Mouse (Mus musculus) cerebral cortex, adult 2 months (tissue): Measurements from ENCODE around the gene Sapcd2.

Experiments used
- WGBS: fragments of 180-500 bp; shearing (Covaris S2); methylation state at CpG from one replicate; pipeline ENCODE4 v1.1.7; 2018; 5-methylcytosine and 5-hydroxymethylcytosine counted together

The Sapcd2 gene

DNA sequence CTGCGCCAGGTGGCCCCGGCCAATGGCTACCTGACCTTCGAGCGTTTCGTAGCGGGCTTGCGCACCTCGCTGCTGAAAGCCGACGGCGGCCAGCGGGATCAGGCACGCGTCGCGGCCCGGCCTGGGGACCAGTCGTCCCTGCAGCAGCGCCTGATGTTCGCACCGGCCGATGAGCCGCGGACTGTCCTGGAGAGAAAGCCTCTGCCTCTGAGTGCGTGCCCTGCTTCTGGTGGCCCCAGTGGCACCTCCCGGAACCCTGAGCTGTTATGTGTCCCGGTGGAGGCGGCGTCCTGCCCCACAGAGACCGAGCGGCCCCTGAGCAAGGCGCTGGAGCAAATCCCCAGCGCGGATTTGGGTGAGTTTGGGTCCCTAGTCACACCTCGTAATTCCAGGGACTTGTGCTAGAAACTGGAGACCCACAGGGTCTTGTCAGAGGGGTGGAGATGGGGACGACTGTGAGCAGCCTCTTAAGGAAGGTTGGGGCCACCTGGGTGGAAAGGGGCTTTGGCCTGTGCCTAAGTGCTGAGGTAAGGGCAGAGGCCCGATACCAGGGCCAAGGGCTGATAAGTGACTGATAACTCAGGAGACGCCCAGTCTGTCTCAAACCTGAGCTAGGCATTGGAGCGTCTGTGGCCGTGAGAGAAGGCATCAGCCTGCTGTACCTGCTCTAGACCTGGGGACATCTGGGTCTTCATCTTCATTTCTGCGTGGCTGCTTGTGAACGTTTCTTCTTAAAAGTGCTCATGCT, 697 bp downstream of the Sapcd2 start:
- WGBS, result 7% methylated on average over 42 of the region's 42 CpGs

DNA sequence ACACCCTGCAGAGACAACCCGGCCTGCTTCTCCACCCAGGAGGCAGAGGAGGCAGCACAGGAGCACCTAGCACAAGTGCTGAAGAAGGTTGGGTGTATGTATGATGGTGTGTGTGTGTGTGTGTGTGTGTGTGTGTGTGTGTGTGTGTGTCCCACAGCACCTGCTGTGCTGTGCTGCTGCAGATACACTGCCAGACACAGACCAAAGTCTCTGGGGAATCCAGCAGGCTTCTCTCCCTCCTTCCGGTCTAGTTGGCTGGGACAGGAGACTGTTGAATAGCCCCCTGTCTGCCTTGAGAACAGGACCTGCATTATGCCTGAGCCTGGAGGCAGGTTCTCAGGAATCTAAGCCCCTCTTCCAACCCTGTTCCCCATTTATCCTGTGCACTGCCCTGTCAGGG, 1.3 kb downstream of the Sapcd2 start:
- WGBS, result 43% methylated on average over 2 of the region's 2 CpGs

DNA sequence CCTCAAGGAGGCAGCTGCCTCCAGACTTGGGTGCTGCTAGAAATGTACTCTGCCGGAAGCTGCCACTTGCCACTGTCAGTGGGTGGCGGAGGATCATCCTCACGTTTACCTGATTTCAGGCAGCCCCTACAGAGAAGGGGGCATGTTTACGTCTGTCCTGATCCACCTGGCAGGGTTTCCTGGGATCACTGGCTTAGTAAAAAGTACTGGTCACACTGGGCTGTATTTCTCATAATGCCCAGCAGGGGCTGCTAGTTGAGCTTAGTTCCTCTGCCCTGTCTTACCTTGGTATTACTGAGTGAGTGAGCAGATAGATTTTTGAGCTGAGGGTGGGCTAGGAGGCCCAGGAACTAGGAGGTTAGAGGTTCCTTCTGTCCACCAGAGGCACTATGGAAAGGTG, 4.5 kb downstream of the Sapcd2 start:
- WGBS, result 59% methylated on average over 4 of the region's 4 CpGs

DNA sequence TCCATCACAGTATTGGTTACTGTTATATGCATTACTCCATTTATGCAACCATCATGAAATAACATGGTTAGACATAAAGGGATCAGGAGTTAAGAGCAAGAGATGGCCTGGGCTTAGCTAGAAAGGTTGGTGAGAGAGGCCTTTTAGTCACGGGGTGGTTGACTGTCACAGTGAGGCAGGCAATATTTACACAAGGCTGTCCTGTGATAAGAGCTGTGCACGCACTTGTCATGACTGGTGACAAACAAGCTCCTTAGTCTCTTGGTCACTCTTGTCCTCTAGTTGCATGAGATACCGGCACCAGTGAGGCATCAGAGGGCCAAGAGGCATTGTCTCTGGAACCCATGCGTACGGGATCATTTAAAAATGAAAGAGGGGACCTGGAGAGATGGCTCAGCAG, 12.4 kb downstream of the Sapcd2 start:
- 95% methylated on average over 5 of the region's 5 CpGs for WGBS

DNA sequence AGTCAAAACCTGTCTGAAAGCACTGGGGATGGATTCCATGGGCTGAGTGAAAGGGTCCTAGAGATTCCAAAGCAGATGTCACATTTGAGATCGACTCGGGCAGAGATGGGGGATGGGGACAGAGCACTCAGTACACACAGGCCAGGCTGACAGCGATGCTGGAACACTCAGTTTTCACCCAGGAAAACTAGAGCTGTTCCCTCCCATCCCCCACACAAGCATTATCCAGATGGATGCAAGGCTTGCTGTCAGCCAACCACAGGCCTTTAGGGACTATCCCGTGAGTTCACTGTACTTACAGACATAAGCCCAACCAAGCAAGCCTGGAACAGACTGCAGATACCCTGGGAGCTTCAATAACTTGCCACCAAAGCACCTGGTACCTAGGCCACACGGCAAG, 19.1 kb downstream of the Sapcd2 start:
- WGBS, result 84% methylated on average over 5 of the region's 5 CpGs

DNA sequence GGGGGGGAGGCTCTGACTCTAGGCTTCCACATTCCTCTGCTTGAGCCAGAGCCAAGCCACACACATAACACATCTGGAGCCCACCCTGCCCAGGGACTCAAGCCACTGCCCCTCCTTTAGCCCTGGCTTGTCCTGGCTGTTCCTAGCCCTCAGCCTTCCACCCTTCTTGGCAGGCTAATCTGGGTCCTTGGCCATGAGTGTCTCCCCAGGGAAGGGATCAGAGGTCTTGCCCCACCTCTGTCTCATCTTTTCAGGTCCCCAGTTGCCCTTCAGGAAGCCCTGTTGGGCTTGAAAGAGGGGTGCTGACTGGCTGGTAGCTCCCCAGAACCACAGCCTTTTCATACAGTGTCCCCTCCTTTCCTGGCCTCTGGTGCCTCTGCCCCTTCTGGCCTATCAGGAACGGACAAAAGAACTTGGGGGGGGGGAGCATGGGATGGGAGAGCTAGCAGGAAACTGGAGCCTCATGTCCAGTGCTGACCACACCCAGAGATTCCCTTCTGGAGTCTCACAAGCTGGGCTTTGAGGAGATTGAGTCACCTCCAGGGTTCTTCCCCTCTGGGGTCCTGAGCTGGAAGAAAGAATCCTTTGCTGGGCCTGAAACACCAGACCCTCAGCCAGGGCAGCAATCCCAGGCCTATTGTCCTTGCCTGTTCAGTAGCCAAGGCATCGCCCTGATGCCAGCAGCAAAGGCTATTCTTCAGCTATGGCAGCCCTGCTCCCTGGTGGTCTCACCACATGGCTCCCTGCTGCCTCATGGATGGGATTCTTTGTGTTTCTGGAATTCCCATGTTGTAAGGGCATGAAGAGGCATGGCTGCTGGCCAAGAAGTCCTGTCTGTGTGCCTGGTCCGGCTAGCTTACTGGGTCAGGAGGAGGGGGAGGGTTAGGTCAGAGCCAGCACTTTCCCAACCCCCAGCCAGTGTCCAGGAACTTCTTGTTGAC, 22.4 kb downstream of the Sapcd2 start:
- 52% methylated on average over 3 of the region's 3 CpGs for WGBS

DNA sequence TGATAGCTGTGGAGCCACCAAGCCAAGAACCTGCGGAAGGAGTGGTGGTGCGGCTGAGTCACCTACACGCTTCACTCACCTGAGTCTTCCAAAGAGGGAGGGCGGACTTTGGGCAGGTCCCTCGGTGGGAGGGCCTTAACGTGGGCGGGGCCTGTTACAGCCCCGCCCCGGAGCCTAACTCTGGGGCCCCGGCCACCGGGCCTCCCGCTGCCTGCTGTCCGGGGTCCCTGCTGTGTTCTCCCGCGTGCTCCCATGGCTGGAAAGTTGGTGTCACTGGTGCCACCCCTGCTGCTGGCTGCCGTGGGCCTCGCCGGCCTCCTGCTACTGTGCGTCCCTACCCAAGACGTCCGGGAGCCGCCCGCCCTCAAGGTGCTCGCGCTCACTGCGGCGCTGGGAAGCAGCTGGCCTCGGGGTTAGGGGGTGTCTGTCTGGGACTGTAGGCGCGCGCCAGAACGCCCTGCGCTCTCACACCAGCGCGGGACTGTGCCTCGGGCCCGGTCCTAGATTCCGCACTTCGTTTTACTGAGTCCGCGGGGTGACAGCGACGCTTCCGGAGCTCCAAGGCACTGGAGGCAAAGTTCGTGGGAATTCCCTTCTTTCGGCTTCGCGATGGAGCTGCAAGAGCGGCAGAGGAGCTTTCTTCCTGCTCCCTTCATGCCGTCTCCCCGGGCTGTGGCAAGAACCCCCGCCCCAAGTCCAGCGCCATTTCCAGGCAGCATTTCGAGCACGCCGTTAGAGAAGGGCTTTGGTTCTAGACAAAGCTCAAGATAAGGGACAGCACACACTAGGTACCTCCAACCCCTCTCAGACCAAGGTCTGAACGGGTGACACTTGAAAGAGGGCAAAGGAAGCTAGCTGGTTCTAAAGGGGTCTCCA, 23.8 kb downstream of the Sapcd2 start, which contains the start of gene Entpd2:
Gene Entpd2, plus strand, starts transcription at position 154 of the 876 bp plus-strand sequence.
- WGBS, result 5% methylated on average over 57 of the region's 57 CpGs

DNA sequence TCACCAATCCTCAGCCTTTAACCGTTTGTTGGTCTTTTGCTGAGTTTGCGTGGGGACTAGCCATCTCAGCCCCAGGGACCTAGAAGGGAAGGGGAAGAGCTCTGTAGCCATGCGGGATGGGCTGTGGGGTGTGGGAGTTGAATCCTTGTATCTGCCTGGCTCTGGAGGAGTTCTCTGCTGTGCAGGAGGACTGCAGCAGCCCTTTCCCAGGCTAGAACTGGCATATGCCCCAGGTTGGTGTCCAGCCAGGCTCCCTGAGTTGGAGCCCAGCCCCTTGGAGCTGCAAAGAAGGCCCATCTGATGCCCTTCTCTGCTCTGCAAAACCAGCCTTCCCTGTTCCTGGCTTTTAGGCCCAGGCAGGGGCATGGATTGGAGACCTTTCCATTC, 24.5 kb downstream of the Sapcd2 start:
- 63% methylated on average over 3 of the region's 3 CpGs for WGBS

DNA sequence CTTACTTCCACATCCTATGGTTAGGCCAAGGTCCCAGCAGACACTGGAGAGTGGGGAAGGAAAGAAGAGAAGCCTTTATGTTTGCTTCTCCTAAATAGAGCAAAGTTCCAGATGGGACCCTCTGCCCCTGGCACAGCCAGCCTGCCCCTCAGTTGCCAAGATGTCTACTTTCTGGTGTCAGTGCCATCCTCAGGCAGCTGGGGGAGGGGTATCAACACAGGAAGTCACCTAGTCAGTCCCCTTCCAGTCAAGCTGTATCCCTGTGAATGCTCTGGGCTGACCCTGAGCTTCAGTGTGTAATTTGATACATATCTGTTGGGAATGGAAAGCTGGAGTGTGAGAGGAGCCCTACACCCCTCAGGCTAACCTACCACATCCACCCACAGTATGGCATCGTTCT, 24.9 kb downstream of the Sapcd2 start:
- 83% methylated on average over 1 of the region's 1 CpGs for WGBS

DNA sequence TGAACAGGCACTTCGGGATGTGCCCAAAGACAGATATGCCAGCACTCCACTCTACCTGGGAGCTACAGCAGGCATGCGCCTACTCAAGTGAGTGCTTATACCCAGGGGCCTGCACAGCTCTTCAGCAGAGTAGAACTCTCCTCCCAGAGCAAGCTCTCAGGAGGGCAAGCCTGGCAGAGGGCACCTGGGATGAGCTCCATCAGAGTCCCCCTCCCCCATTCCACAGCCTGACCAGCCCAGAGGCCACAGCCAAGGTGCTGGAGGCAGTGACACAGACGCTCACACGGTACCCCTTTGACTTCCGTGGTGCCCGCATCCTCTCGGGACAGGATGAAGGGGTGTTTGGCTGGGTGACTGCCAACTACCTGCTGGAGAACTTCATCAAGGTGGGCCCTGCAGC, 25.9 kb downstream of the Sapcd2 start:
- 94% methylated on average over 7 of the region's 7 CpGs for WGBS

DNA sequence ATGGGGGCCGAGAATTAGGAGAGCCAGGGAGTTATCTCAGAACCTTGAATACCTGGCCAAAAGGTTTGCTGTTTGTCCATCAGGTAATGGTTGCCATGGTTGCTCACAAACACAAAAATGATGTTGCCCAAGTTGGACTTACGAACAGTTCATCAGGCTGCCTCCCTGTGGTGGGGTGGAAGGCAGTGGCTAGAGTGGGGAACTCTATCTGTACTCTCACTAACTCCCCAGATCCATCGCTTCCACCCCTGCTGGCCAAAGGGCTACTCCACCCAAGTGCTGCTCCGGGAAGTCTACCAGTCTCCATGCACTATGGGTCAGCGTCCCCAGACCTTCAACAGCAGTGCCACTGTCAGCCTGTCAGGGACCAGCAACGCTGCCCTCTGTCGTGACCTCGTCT, 26.9 kb downstream of the Sapcd2 start, which contains the start of gene Npdc1:
Gene Npdc1, plus strand, starts transcription at position 301 of the 400 bp plus-strand sequence.
- 87% methylated on average over 8 of the region's 8 CpGs for WGBS

DNA sequence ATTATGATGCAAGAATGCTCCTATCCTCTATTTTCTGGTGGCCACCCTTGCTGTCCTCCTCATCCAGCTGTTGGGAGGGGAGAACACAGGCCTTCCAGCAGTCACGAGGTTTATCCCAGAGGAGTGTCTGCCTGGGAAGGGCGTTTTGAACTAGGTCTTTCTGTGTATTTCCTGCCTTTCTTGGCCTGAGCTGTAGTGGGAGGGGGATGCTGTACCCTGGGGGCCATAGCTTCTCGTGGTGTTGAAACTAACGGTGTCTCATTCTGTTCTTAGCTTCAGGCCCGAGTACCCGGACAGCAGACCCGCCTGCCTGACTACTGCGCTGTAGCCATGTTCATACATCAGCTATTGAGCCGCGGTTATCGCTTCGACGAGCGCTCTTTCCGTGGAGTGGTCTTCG, 28.2 kb downstream of the Sapcd2 start:
- 24% methylated on average over 16 of the region's 16 CpGs for WGBS

DNA sequence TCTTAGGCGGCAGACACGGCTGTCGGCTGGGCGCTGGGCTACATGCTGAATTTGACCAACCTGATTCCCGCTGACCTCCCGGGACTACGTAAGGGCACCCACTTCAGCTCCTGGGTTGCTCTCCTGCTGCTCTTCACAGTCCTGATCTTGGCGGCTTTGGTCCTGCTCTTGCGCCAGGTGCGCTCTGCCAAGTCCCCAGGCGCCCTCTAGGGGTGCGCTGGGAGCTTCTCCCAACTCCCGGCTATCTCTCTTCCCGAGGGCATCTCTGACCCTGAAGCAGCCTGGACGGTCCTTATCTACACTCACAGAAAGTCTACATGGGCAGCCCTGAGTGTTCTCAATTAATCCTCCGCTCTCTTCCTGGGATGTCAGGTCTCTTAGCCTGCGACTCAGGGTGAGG, 28.6 kb downstream of the Sapcd2 start:
- whole genome bisulfite sequencing, result 4% methylated on average over 17 of the region's 17 CpGs

DNA sequence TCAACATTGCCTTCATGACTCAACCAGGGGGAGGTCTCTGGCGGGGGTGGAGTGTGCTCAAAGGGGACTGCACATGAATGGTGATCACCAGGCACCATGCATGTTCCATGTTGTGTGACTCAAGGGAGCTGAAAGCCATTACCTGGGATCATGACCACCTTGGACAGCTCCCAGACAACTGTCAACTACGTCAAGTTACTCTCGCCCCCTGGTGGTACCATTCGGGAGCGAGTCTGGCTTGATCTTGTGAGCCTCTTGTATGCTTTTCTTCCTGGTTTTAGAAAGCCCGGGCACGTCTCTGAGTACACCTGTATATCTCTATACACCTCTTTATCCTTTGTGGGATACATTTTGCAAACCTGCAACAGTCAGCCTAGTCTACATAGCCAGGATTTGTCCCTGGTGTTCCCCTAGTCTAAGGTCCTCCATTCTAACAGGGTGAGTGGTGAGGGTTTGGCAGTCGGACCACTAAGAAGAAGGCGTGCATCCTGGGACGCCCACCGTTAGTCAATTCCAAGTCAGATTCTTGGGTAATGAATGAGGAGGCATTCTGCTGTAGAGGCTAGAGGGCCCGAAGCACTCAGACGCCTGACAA, 30.4 kb downstream of the Sapcd2 start:
- WGBS, result 2% methylated on average over 13 of the region's 13 CpGs

DNA sequence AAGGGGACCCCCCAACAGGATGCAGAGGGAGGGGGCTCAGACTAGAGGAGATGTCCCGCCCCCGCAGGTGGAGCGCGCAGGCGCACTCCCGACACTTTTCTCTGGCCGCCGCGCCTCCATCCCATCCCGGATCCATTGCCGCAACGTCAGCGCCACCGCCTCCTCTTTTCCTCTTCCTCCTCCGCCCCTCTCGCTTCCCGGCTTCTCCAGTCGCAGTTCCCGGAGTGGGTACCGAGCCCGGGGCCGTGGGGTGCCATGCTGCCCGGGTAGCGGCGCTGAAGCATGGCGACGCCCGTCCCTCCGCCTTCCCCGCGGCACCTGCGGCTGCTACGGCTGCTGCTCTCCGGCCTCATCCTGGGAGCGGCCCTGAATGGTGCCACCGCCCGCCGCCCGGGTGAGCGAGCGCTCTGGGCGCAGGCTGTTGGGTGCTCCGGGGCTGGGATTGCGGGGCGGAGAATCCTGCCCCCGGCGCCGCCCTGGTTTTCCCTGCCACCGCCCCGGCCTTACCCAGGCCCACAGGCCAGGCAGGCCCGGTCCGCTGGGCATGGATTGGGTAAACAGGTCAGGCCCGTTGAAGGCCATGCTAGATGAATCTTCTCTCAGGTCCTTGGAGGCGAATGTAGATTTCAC, 31.0 kb downstream of the Sapcd2 start:
- 1% methylated on average over 53 of the region's 54 CpGs for WGBS

DNA sequence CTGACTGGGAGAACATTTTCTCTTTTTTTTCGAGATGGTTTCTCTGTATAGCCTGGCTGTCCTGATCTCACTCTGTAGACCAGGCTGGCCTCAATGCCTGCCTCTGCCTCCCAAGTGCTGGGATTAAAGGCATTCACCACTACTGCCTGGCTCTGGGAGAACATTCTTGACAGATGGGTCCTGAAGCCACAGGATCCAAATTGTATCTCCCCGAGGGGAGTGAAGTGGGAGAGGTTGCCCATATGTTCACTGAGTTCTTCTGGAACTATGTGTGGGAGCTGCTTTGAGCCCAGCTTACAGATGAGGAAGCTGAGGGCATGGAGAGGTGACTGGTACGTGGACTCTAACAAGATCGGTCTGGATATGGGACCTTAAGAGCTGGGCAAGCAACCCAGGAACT, 31.9 kb downstream of the Sapcd2 start:
- WGBS, result 43% methylated on average over 4 of the region's 4 CpGs

DNA sequence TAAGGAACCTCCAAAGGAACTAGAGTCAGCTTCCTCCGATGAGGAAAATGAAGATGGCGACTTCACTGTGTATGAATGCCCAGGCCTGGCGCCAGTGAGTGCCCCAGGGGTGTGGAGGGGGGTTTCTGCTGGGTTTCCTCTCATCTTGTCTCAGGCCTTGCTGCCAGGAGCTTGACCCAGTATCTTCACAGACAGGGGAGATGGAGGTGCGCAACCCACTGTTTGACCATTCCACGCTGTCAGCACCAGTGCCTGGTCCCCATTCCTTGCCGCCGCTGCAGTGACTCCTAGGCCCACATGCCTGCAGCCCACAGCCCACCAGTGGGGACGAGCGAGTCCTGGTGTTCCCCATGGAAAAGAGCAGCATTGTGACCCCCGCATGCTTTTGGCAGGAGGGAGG, 36.8 kb downstream of the Sapcd2 start:
- WGBS, result 86% methylated on average over 10 of the region's 10 CpGs

DNA sequence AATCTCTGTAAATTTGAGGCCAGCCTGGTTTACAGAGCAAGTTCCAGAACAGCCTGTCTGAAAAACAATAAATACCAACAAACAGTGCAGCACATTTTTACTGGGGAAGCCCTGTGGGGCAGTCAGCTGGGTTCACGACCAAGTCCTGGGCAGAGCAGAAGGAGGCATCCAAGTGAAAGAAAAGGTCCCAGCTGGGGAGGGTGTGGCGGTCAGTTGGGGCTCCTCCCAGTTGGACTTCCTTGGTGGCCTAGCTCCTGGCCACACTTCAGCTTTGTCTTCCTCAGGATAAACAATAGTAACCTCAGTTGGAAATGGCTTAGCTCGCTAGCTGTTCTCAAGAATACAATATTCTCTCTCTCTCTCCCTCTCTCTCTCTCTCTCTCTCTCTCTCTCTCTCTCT, 45.3 kb downstream of the Sapcd2 start:
- 46% methylated on average over 3 of the region's 3 CpGs for WGBS

DNA sequence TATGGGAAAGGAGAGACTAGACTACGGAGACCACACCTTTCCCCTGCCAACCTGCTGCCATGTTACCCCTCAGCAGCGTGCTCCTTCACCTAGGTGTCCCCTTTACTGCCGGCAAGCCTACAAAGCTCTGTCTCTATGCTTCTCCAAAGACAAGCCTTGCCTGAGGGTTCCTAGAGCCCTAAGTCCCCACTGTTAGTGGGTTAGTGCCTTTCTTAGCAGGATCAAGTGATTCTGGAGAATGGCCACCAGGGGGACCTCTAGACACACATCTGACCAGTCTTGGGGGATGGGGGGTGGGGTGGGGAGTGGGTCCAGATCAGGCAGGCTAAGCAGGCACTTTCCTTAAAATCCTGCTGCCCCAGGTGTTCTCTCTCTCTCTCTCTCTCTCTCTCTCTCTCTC, 49.8 kb downstream of the Sapcd2 start:
- WGBS, result 23% methylated on average over 3 of the region's 3 CpGs

DNA sequence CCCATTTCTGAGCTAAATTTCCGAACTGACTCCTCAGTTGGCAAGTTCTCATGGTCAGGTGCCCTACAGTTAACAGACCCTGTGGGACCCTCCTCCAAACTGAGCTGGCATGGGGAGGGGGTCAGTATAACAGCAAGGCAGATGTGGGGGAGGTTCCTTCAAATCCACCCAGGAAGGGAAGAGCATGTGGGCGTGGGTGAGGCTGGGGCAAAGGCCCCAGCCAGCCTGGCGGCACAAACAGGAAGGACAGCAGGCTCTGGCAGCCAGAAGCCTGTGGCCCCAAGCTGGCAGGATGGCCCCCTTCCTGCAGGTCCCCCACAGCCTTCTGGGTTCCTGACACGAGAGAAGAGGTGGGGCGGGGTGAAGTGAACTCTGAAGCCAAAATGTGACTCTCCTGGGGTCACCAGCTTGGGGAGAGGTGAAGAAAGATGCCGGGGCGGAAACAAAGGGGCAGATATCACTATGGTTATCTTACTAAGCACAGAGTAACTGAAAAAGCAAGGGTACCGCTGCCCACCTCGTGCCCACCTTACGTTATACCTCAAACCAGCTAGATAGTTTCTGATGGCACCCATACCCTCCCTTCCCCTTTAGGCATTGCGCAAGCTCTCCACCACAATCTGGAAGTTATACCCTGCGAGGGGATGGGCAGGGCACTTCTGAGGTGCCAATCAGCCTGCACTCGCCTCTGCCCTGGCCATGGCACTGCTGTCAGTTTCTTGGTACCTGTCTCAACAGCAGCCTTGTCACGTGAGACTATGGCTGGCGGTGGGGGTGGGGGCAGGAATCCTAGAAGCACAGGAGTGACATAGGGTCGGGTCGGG, 50.7 kb downstream of the Sapcd2 start, which contains the start of gene Fut7:
Gene Fut7, plus strand, starts transcription at position 681 of the 824 bp plus-strand sequence.
- 71% methylated on average over 17 of the region's 17 CpGs for WGBS
